Mouse (Mus musculus): ENCODE measurements around the gene Cyp8b1. TPM values are rescaled to one million over a fixed set of nuclear protein-coding genes. Genes with fewer than 3 reads are reported as not detected.

The Cyp8b1 gene
- polyA plus RNA-seq, 1 experiment from 2014 or later = not detected

GRCm38 (mm10) chr9:121877052-121877740, 38.9 kb downstream of the Cyp8b1 start:
- Histone ChIP-seq H3K9ac (replicated peaks; ENCODE audit: low read length) (no peak overlapping the region), H3K9me3 (ENCODE audit: low read length) (no peaks in the 10 kb centered on the region), H3K4me1 (ENCODE audit: insufficient read depth, low read length) (0 out of 2 replicates have a peak, but pooled peaks cover 5% of the 10 kb centered on the region), H3K27me3 (ENCODE audit: insufficient read depth, low read length) (no peaks in the 10 kb centered on the region), H3K27ac (ENCODE audit: low read length) (no peak overlapping the region), H3K4me3 (ENCODE audit: low read length) (no peak overlapping the region), H3K4me2 (replicated peaks; ENCODE audit: low read depth, low read length) (no peak overlapping the region), H3K36me3 (ENCODE audit: insufficient read depth, low read length) (no peaks in the 10 kb centered on the region)
- 7% methylated on average over 3 of the region's 3 CpGs for WGBS
- no peak for ATAC-seq (ENCODE audit: low FRiP score, low TSS enrichment)

- Histone ChIP-seq H3K27ac (ENCODE audit: low read length) (no peak overlapping the region), H3K4me3 (ENCODE audit: low read length) (no peak overlapping the region), H3K4me2 (replicated peaks; ENCODE audit: low read depth, low read length) (no peak overlapping the region), H3K27me3 (ENCODE audit: insufficient read depth, low read length) (no peaks in the 10 kb centered on the region), H3K36me3 (ENCODE audit: insufficient read depth, low read length) (no peaks in the 10 kb centered on the region), H3K4me1 (ENCODE audit: insufficient read depth, low read length) (0 out of 2 replicates have a peak, but pooled peaks cover 2% of the 10 kb centered on the region), H3K9ac (replicated peaks; ENCODE audit: low read length) (no peak overlapping the region), H3K9me3 (ENCODE audit: low read length) (no peaks in the 10 kb centered on the region)
- ATAC-seq (ENCODE audit: low FRiP score, low TSS enrichment) = no peak
These were observed 42.5 kb downstream of the Cyp8b1 start for GRCm38 (mm10) chr9:121873578-121873977.

GRCm38 (mm10) chr9:121872062-121872683, 43.9 kb downstream of the Cyp8b1 start:
- Histone ChIP-seq H3K27ac (ENCODE audit: low read length) (no peak overlapping the region), H3K4me2 (replicated peaks; ENCODE audit: low read depth, low read length) (no peak overlapping the region), H3K27me3 (ENCODE audit: insufficient read depth, low read length) (no peaks in the 10 kb centered on the region), H3K4me3 (ENCODE audit: low read length) (no peak overlapping the region), H3K36me3 (ENCODE audit: insufficient read depth, low read length) (no peaks in the 10 kb centered on the region), H3K9ac (replicated peaks; ENCODE audit: low read length) (no peak overlapping the region), H3K9me3 (ENCODE audit: low read length) (no peaks in the 10 kb centered on the region), H3K4me1 (ENCODE audit: insufficient read depth, low read length) (0 out of 2 replicates have a peak, but pooled peaks cover 6% of the 10 kb centered on the region)
- no peak for ATAC-seq (ENCODE audit: low FRiP score, low TSS enrichment)
- WGBS = 76% methylated on average over 2 of the region's 2 CpGs

DNA sequence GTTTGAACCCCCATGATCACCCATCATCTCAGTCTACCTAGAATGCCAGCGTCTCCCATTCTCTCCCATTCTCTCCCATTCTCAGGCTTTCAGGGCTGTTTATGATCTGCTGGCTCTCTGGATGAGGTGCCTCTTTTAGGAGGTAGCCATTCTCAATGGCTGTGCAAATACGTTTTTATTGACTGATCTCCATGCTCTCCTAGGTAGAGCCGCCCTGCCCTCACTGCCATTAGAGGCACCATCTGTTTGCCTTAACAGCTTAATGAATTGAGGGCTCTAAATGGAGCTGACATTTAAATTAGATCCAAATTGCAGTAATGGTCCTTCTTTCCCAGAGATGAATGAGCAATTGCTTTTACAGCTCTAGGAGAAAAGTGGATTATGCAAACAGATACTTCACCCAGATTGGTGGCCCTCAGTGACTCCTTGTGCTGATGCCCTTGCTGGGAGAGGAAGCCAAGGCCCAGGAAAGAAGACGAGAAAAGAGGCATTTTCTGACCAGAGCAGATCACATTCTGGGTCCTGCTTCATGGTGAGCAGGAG, 46.1 kb downstream of the Cyp8b1 start:
- 45% methylated on average over 4 of the region's 4 CpGs for WGBS
- 0 out of 2 replicates have a peak, but pooled peaks cover 6% of the 10 kb centered on the region for H3K4me1 ChIP-seq (ENCODE audit: insufficient read depth, low read length)
- no peaks in the 10 kb centered on the region for H3K9me3 ChIP-seq (ENCODE audit: low read length)
- no peak overlapping the region for H3K4me2 ChIP-seq (replicated peaks; ENCODE audit: low read depth, low read length)
- H3K36me3 ChIP-seq (ENCODE audit: insufficient read depth, low read length) = no peaks in the 10 kb centered on the region
- no peaks in the 10 kb centered on the region for H3K27me3 ChIP-seq (ENCODE audit: insufficient read depth, low read length)
- no peak overlapping the region for H3K9ac ChIP-seq (replicated peaks; ENCODE audit: low read length)
- no peak overlapping the region for H3K27ac ChIP-seq (ENCODE audit: low read length)
- no peak for ATAC-seq (ENCODE audit: low FRiP score, low TSS enrichment)
- no peak overlapping the region for H3K4me3 ChIP-seq (ENCODE audit: low read length)

DNA sequence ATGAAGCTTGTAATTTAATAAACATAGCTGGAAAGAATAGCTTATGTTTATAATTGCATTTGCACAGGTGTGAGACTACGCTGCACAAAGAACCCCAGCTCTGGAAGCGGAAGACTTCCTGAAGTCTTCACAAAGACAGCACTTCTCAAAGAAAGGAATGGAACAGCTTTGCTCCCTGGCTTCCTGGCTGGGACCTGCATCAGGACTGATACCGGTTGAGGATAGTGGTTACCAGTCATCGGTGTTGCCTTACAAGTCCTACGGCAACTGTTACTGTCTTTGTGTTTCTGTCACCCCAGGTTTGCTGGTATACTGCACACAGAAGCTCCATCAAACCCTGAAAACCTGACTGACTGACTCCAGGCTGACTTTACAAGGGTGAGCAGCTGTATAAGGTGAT, 46.7 kb downstream of the Cyp8b1 start:
- WGBS = 80% methylated on average over 5 of the region's 5 CpGs

DNA sequence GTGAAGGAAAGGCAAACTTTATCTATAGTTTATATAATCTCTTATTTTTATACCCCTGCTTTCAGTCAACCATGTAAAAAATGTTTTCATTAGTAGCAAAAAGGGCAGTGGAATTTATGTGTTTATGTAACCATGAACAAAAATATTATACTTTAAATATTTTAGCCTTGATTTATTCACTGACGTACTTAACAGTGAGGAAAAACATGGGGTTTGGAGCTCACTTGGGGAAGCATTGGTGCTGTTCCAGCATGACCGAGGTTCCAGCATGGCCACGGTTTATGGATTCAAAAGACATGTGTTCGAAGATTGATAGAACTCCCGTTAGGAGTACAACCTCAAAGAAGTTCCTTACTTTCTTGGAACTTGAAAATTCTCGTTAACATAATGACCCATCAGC, 47.9 kb downstream of the Cyp8b1 start:
- Histone ChIP-seq H3K36me3 (ENCODE audit: insufficient read depth, low read length) (no peaks in the 10 kb centered on the region), H3K9me3 (ENCODE audit: low read length) (no peaks in the 10 kb centered on the region), H3K4me1 (ENCODE audit: insufficient read depth, low read length) (0 out of 2 replicates have a peak, but pooled peaks cover 6% of the 10 kb centered on the region), H3K27ac (ENCODE audit: low read length) (no peak overlapping the region), H3K4me2 (replicated peaks; ENCODE audit: low read depth, low read length) (no peak overlapping the region), H3K9ac (replicated peaks; ENCODE audit: low read length) (no peak overlapping the region), H3K4me3 (ENCODE audit: low read length) (no peak overlapping the region), H3K27me3 (ENCODE audit: insufficient read depth, low read length) (no peaks in the 10 kb centered on the region)
- WGBS = 67% methylated on average over 6 of the region's 6 CpGs
- ATAC-seq (ENCODE audit: low FRiP score, low TSS enrichment) = no peak

More for the DNA sequence above, 46.7 kb downstream of the Cyp8b1 start:
- H3K9ac ChIP-seq (replicated peaks; ENCODE audit: low read length) = no peak overlapping the region
- H3K36me3 ChIP-seq (ENCODE audit: insufficient read depth, low read length) = no peaks in the 10 kb centered on the region
- H3K27ac ChIP-seq (ENCODE audit: low read length) = no peak overlapping the region
- H3K4me2 ChIP-seq (replicated peaks; ENCODE audit: low read depth, low read length) = no peak overlapping the region
- no peaks in the 10 kb centered on the region for H3K27me3 ChIP-seq (ENCODE audit: insufficient read depth, low read length)
- no peaks in the 10 kb centered on the region for H3K9me3 ChIP-seq (ENCODE audit: low read length)
- H3K4me1 ChIP-seq (ENCODE audit: insufficient read depth, low read length) = 0 out of 2 replicates have a peak, but pooled peaks cover 6% of the 10 kb centered on the region
- H3K4me3 ChIP-seq (ENCODE audit: low read length) = no peak overlapping the region
- no peak for ATAC-seq (ENCODE audit: low FRiP score, low TSS enrichment)

- 78% methylated on average over 6 of the region's 6 CpGs for WGBS
- Histone ChIP-seq H3K4me1 (ENCODE audit: insufficient read depth, low read length) (0 out of 2 replicates have a peak, but pooled peaks cover 6% of the 10 kb centered on the region), H3K27ac (ENCODE audit: low read length) (peak overlapping the region; percentile 24; the same call in 1 of the 2 replicates), H3K36me3 (ENCODE audit: insufficient read depth, low read length) (no peaks in the 10 kb centered on the region), H3K27me3 (ENCODE audit: insufficient read depth, low read length) (no peaks in the 10 kb centered on the region), H3K9ac (replicated peaks; ENCODE audit: low read length) (no peak overlapping the region), H3K9me3 (ENCODE audit: low read length) (no peaks in the 10 kb centered on the region), H3K4me3 (ENCODE audit: low read length) (no peak overlapping the region), H3K4me2 (replicated peaks; ENCODE audit: low read depth, low read length) (no peak overlapping the region)
- ATAC-seq (ENCODE audit: low FRiP score, low TSS enrichment) = no peak
These were observed 48.5 kb downstream of the Cyp8b1 start for GRCm38 (mm10) chr9:121867632-121868031.

DNA sequence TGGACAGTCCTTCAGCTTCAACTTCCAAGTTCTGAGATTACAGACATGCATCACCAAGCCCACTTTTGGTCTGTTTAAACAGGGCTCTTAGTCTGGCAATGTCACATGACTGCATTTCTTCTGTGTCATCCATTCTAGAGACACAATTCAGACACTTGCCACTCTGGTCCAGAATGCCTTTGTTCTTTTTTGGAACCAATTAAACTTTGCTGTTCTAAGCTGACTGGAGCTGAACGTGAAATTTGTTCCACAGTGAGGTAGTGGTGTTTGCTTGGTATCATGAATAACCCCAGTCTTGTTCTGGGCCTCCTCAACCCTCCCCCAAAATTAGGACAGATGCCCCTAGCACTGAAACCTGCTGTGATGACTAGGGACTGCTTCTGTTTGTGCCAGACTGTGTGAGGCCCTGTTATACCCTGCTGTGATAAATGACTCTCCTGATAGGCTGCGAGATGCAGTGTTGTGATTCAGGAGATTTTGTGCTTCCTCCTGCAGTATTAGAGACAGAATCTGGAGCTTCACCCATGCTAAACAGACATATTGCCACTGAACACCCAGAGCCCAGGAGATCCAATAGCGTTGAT, 50.6 kb downstream of the Cyp8b1 start:
- Histone ChIP-seq H3K27ac (ENCODE audit: low read length) (no peak overlapping the region), H3K4me1 (ENCODE audit: insufficient read depth, low read length) (0 out of 2 replicates have a peak, but pooled peaks cover 6% of the 10 kb centered on the region), H3K9me3 (ENCODE audit: low read length) (no peaks in the 10 kb centered on the region), H3K4me2 (replicated peaks; ENCODE audit: low read depth, low read length) (no peak overlapping the region), H3K4me3 (ENCODE audit: low read length) (no peak overlapping the region), H3K27me3 (ENCODE audit: insufficient read depth, low read length) (no peaks in the 10 kb centered on the region), H3K36me3 (ENCODE audit: insufficient read depth, low read length) (no peaks in the 10 kb centered on the region), H3K9ac (replicated peaks; ENCODE audit: low read length) (no peak overlapping the region)
- ATAC-seq (ENCODE audit: low FRiP score, low TSS enrichment) = no peak
- 43% methylated on average over 3 of the region's 3 CpGs for WGBS

DNA sequence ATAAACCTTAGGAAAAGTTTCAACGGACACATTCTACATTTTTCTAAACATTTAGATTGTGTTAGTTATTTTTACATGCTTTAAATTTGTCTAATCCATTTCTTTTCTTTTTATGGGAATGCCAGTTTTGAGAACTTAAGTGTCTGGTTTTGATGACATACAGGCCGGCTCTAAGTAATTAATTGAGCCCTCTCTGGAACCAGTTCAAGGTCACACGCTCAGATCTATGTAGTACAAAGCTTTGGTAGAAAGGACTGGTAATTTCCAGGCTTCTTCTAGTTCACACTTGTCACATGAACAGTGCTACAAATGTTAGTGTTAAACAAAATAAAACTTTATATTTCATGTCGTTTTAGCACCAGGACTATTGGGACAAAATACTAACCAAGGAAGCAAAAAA, 51.3 kb downstream of the Cyp8b1 start:
- Histone ChIP-seq H3K4me3 (ENCODE audit: low read length) (no peak overlapping the region), H3K36me3 (ENCODE audit: insufficient read depth, low read length) (no peaks in the 10 kb centered on the region), H3K9ac (replicated peaks; ENCODE audit: low read length) (no peak overlapping the region), H3K27me3 (ENCODE audit: insufficient read depth, low read length) (no peaks in the 10 kb centered on the region), H3K9me3 (ENCODE audit: low read length) (no peaks in the 10 kb centered on the region), H3K4me1 (ENCODE audit: insufficient read depth, low read length) (0 out of 2 replicates have a peak, but pooled peaks cover 6% of the 10 kb centered on the region), H3K4me2 (replicated peaks; ENCODE audit: low read depth, low read length) (no peak overlapping the region), H3K27ac (ENCODE audit: low read length) (no peak overlapping the region)
- 53% methylated on average over 4 of the region's 4 CpGs for WGBS
- ATAC-seq (ENCODE audit: low FRiP score, low TSS enrichment) = no peak

Data from kidney, embryonic 16.5 days (tissue).